Mouse (Mus musculus): ENCODE measurements at regions not wholly inside any gene's neighbourhood (a gene's known extent, or its start where the extent isn't known, plus 50 kb on each side); places are given as distances from the start of the nearest gene placed in this dataset.

- TF ChIP-seq POLR2A (IDR thresholded peaks at IDR 0.05; ENCODE audit: insufficient read depth, low read length) (no peak), EP300 (IDR thresholded peaks at IDR 0.05; ENCODE audit: insufficient read depth, low read depth, low read length) (no peak)
Measured at GRCm38 (mm10) chr13:18465921-18466320, 68.4 kb upstream of the Pou6f2 start.
